Mouse (Mus musculus): ENCODE results near the gene Nyx. TPM values are rescaled to one million over a fixed set of nuclear protein-coding genes. Genes with fewer than 3 reads are reported as not detected.

The Nyx gene
- polyA plus RNA-seq, 1 experiment from 2014 or later: 0.04 TPM

- H3K4me3 ChIP-seq (ENCODE audit: low read depth, low read length): no peak overlapping the region
- no peaks in the 10 kb centered on the region for H3K27me3 ChIP-seq (ENCODE audit: control insufficient read depth, insufficient read depth, low read depth, low read length)
- H3K27ac ChIP-seq (ENCODE audit: low read length): no peak overlapping the region
- 30% methylated on average over 2 of the region's 2 CpGs for WGBS (ENCODE audit: insufficient replicate concordance)
- peak; percentile 48; the same call in 1 of the 2 replicates for ATAC-seq (ENCODE audit: low read depth)
- H3K4me1 ChIP-seq (ENCODE audit: control insufficient read depth, low read depth, low read length): no peaks in the 10 kb centered on the region
- no peak overlapping the region for H3K9ac ChIP-seq (ENCODE audit: low read depth, low read length)
- H3K9me3 ChIP-seq (replicated peaks; ENCODE audit: control insufficient read depth, low read length): no peaks in the 10 kb centered on the region
- H3K36me3 ChIP-seq (ENCODE audit: control insufficient read depth, insufficient read depth): no peaks in the 10 kb centered on the region
- H3K4me2 ChIP-seq (ENCODE audit: low read depth, low read length): no peak overlapping the region
Observed at GRCm38 (mm10) chrX:13506376-13506775, 40.5 kb downstream of the Nyx start.

GRCm38 (mm10) chrX:13513127-13513526, 47.2 kb downstream of the Nyx start:
- Histone ChIP-seq H3K9ac (ENCODE audit: low read depth, low read length) (no peak overlapping the region), H3K27me3 (ENCODE audit: control insufficient read depth, insufficient read depth, low read depth, low read length) (no peaks in the 10 kb centered on the region), H3K9me3 (replicated peaks; ENCODE audit: control insufficient read depth, low read length) (no peaks in the 10 kb centered on the region), H3K27ac (ENCODE audit: low read length) (no peak overlapping the region), H3K36me3 (ENCODE audit: control insufficient read depth, insufficient read depth) (no peaks in the 10 kb centered on the region), H3K4me2 (ENCODE audit: low read depth, low read length) (no peak overlapping the region), H3K4me1 (ENCODE audit: control insufficient read depth, low read depth, low read length) (no peaks in the 10 kb centered on the region), H3K4me3 (ENCODE audit: low read depth, low read length) (no peak overlapping the region)
- no peak for ATAC-seq (ENCODE audit: low read depth)
- WGBS (ENCODE audit: insufficient replicate concordance): 36% methylated on average over 2 of the region's 2 CpGs

GRCm38 (mm10) chrX:13513864-13514263, 48.0 kb downstream of the Nyx start:
- 74% methylated on average over 5 of the region's 5 CpGs for WGBS (ENCODE audit: insufficient replicate concordance)
- no peaks in the 10 kb centered on the region for H3K4me1 ChIP-seq (ENCODE audit: control insufficient read depth, low read depth, low read length)
- H3K27ac ChIP-seq (ENCODE audit: low read length): no peak overlapping the region
- no peak for ATAC-seq (ENCODE audit: low read depth)
- no peak overlapping the region for H3K4me2 ChIP-seq (ENCODE audit: low read depth, low read length)
- no peak overlapping the region for H3K9ac ChIP-seq (ENCODE audit: low read depth, low read length)
- no peak overlapping the region for H3K4me3 ChIP-seq (ENCODE audit: low read depth, low read length)
- no peaks in the 10 kb centered on the region for H3K36me3 ChIP-seq (ENCODE audit: control insufficient read depth, insufficient read depth)
- H3K27me3 ChIP-seq (ENCODE audit: control insufficient read depth, insufficient read depth, low read depth, low read length): no peaks in the 10 kb centered on the region
- H3K9me3 ChIP-seq (replicated peaks; ENCODE audit: control insufficient read depth, low read length): no peaks in the 10 kb centered on the region

GRCm38 (mm10) chrX:13516451-13516850, 50.5 kb downstream of the Nyx start:
- no peak for ATAC-seq (ENCODE audit: low read depth)
- Histone ChIP-seq H3K4me1 (ENCODE audit: control insufficient read depth, low read depth, low read length) (no peaks in the 10 kb centered on the region), H3K36me3 (ENCODE audit: control insufficient read depth, insufficient read depth) (no peaks in the 10 kb centered on the region), H3K9me3 (replicated peaks; ENCODE audit: control insufficient read depth, low read length) (no peaks in the 10 kb centered on the region), H3K27ac (ENCODE audit: low read length) (no peak overlapping the region), H3K27me3 (ENCODE audit: control insufficient read depth, insufficient read depth, low read depth, low read length) (no peaks in the 10 kb centered on the region), H3K4me2 (ENCODE audit: low read depth, low read length) (no peak overlapping the region), H3K4me3 (ENCODE audit: low read depth, low read length) (no peak overlapping the region), H3K9ac (ENCODE audit: low read depth, low read length) (no peak overlapping the region)
- WGBS (ENCODE audit: insufficient replicate concordance): 65% methylated on average over 6 of the region's 6 CpGs

GRCm38 (mm10) chrX:13518019-13518418, 52.1 kb downstream of the Nyx start:
- ATAC-seq (ENCODE audit: low read depth): no peak
- Histone ChIP-seq H3K9ac (ENCODE audit: low read depth, low read length) (no peak overlapping the region), H3K36me3 (ENCODE audit: control insufficient read depth, insufficient read depth) (no peaks in the 10 kb centered on the region), H3K27me3 (ENCODE audit: control insufficient read depth, insufficient read depth, low read depth, low read length) (no peaks in the 10 kb centered on the region), H3K4me3 (ENCODE audit: low read depth, low read length) (no peak overlapping the region), H3K4me2 (ENCODE audit: low read depth, low read length) (no peak overlapping the region), H3K27ac (ENCODE audit: low read length) (no peak overlapping the region), H3K4me1 (ENCODE audit: control insufficient read depth, low read depth, low read length) (no peaks in the 10 kb centered on the region), H3K9me3 (replicated peaks; ENCODE audit: control insufficient read depth, low read length) (no peaks in the 10 kb centered on the region)
- WGBS (ENCODE audit: insufficient replicate concordance): 34% methylated on average over 10 of the region's 10 CpGs

GRCm38 (mm10) chrX:13518781-13519407, 53.0 kb downstream of the Nyx start:
- Histone ChIP-seq H3K9ac (ENCODE audit: low read depth, low read length) (no peak overlapping the region), H3K27me3 (ENCODE audit: control insufficient read depth, insufficient read depth, low read depth, low read length) (no peaks in the 10 kb centered on the region), H3K4me3 (ENCODE audit: low read depth, low read length) (no peak overlapping the region), H3K4me2 (ENCODE audit: low read depth, low read length) (no peak overlapping the region), H3K36me3 (ENCODE audit: control insufficient read depth, insufficient read depth) (no peaks in the 10 kb centered on the region), H3K27ac (ENCODE audit: low read length) (no peak overlapping the region), H3K4me1 (ENCODE audit: control insufficient read depth, low read depth, low read length) (no peaks in the 10 kb centered on the region), H3K9me3 (replicated peaks; ENCODE audit: control insufficient read depth, low read length) (no peaks in the 10 kb centered on the region)
- WGBS (ENCODE audit: insufficient replicate concordance): 37% methylated on average over 4 of the region's 4 CpGs
- ATAC-seq (ENCODE audit: low read depth): no peak

- Histone ChIP-seq H3K4me3 (ENCODE audit: low read depth, low read length) (no peak overlapping the region), H3K4me2 (ENCODE audit: low read depth, low read length) (no peak overlapping the region), H3K27me3 (ENCODE audit: control insufficient read depth, insufficient read depth, low read depth, low read length) (no peaks in the 10 kb centered on the region), H3K4me1 (ENCODE audit: control insufficient read depth, low read depth, low read length) (no peaks in the 10 kb centered on the region), H3K36me3 (ENCODE audit: control insufficient read depth, insufficient read depth) (no peaks in the 10 kb centered on the region), H3K9me3 (replicated peaks; ENCODE audit: control insufficient read depth, low read length) (no peaks in the 10 kb centered on the region), H3K9ac (ENCODE audit: low read depth, low read length) (no peak overlapping the region), H3K27ac (ENCODE audit: low read length) (no peak overlapping the region)
- 39% methylated on average over 5 of the region's 5 CpGs for WGBS (ENCODE audit: insufficient replicate concordance)
- ATAC-seq (ENCODE audit: low read depth): no peak
Observed at GRCm38 (mm10) chrX:13519408-13519783, 53.5 kb downstream of the Nyx start.

GRCm38 (mm10) chrX:13520566-13520965, 54.7 kb downstream of the Nyx start:
- Histone ChIP-seq H3K9ac (ENCODE audit: low read depth, low read length) (no peak overlapping the region), H3K9me3 (replicated peaks; ENCODE audit: control insufficient read depth, low read length) (no peaks in the 10 kb centered on the region), H3K4me3 (ENCODE audit: low read depth, low read length) (no peak overlapping the region), H3K27ac (ENCODE audit: low read length) (no peak overlapping the region), H3K4me2 (ENCODE audit: low read depth, low read length) (no peak overlapping the region), H3K36me3 (ENCODE audit: control insufficient read depth, insufficient read depth) (no peaks in the 10 kb centered on the region), H3K27me3 (ENCODE audit: control insufficient read depth, insufficient read depth, low read depth, low read length) (no peaks in the 10 kb centered on the region), H3K4me1 (ENCODE audit: control insufficient read depth, low read depth, low read length) (no peaks in the 10 kb centered on the region)
- 78% methylated on average over 4 of the region's 4 CpGs for WGBS (ENCODE audit: insufficient replicate concordance)
- ATAC-seq (ENCODE audit: low read depth): no peak

- Histone ChIP-seq H3K4me3 (ENCODE audit: low read depth, low read length) (no peak overlapping the region), H3K9me3 (replicated peaks; ENCODE audit: control insufficient read depth, low read length) (no peaks in the 10 kb centered on the region), H3K27ac (ENCODE audit: low read length) (no peak overlapping the region), H3K9ac (ENCODE audit: low read depth, low read length) (no peak overlapping the region), H3K4me2 (ENCODE audit: low read depth, low read length) (no peak overlapping the region), H3K27me3 (ENCODE audit: control insufficient read depth, insufficient read depth, low read depth, low read length) (no peaks in the 10 kb centered on the region), H3K36me3 (ENCODE audit: control insufficient read depth, insufficient read depth) (no peaks in the 10 kb centered on the region), H3K4me1 (ENCODE audit: control insufficient read depth, low read depth, low read length) (no peaks in the 10 kb centered on the region)
- 79% methylated on average over 8 of the region's 8 CpGs for WGBS (ENCODE audit: insufficient replicate concordance)
- ATAC-seq (ENCODE audit: low read depth): no peak
Observed at GRCm38 (mm10) chrX:13521288-13521687, 55.4 kb downstream of the Nyx start.

Data from liver, embryonic 16.5 days (tissue).